ENCODE assay signal across 28 mouse cellular contexts in the genomic region with DNA sequence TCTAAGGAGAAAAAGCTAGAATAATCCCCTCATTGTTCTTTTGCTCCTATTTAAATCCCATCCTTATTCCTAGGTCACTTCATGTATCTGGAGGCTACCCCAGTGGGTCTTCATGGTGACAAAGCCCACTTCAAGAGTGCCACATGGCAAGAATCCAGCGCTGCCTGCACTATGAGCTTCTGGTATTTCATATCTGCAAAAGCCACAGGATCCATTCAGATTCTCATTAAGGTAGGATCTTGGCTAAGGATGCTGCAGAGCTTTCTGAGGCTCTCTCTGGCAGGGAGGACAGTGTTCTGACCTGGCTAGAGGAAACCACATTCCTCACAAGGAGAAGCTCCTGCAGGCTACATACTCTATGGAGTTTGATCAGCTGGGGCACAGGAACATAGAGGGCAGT.
DNase-seq lines count a peak whose midpoint lies in the region; ATAC-seq and TF ChIP-seq lines count a peak whose summit lies in the region.
"Had no signal": no experiment of that assay in that cellular context is flagged by ENCODE, and none has a peak within 500 bp of the region (broad histone marks: within the 10 kb centered on the region; RNA-seq: fewer than 3 reads in every experiment).

No protein-coding gene starts in this region.

- H3K36me3 ChIP-seq in forebrain, embryonic 14.5 days (ENCODE audit: control insufficient read depth, insufficient read depth, low read length), result no peaks in the 10 kb centered on the region
- no peaks in the 10 kb centered on the region for H3K36me3 ChIP-seq in forebrain, embryonic 15.5 days
- H3K36me3 ChIP-seq in midbrain, embryonic 14.5 days (ENCODE audit: control insufficient read depth, insufficient read depth, low read length), result no peaks in the 10 kb centered on the region
- H3K36me3 ChIP-seq in midbrain, embryonic 13.5 days, result no peaks in the 10 kb centered on the region
- no peaks in the 10 kb centered on the region for H3K36me3 ChIP-seq in midbrain, postnatal 0 days (ENCODE audit: insufficient read depth, low read length)
- H3K36me3 ChIP-seq: hindbrain, embryonic 15.5 days; kidney, embryonic 15.5 days; limb, embryonic 13.5 days; lung, embryonic 15.5 days; midbrain, embryonic 12.5 days; neural tube, embryonic 12.5 days had no signal

- H3K9ac ChIP-seq in forebrain, embryonic 14.5 days (ENCODE audit: low read length), result no peak overlapping the region
- no peak overlapping the region for H3K9ac ChIP-seq in forebrain, embryonic 15.5 days (replicated peaks)
- no peak overlapping the region for H3K9ac ChIP-seq in midbrain, embryonic 14.5 days (replicated peaks; ENCODE audit: low read length)
- no peak overlapping the region for H3K9ac ChIP-seq in midbrain, embryonic 13.5 days (replicated peaks)
- H3K9ac ChIP-seq in midbrain, postnatal 0 days (replicated peaks; ENCODE audit: low read length, poor library complexity, severe bottlenecking), result no peak overlapping the region
- H3K9ac ChIP-seq: hindbrain, embryonic 15.5 days; kidney, embryonic 15.5 days; limb, embryonic 13.5 days; lung, embryonic 15.5 days; midbrain, embryonic 12.5 days; neural tube, embryonic 12.5 days had no signal

- no peaks in the 10 kb centered on the region for H3K27me3 ChIP-seq in forebrain, embryonic 14.5 days (replicated peaks; ENCODE audit: control insufficient read depth, insufficient read depth, low read length)
- no peaks in the 10 kb centered on the region for H3K27me3 ChIP-seq in forebrain, embryonic 15.5 days
- no peaks in the 10 kb centered on the region for H3K27me3 ChIP-seq in midbrain, embryonic 14.5 days (ENCODE audit: control insufficient read depth, insufficient read depth, low read length)
- no peaks in the 10 kb centered on the region for H3K27me3 ChIP-seq in midbrain, embryonic 13.5 days
- no peaks in the 10 kb centered on the region for H3K27me3 ChIP-seq in midbrain, postnatal 0 days (ENCODE audit: insufficient read depth, low read length)
- H3K27me3 ChIP-seq: hindbrain, embryonic 15.5 days; kidney, embryonic 15.5 days; limb, embryonic 13.5 days; lung, embryonic 15.5 days; midbrain, embryonic 12.5 days; neural tube, embryonic 12.5 days had no signal

- 91% methylated on average over 1 of the region's 1 CpGs for WGBS in forebrain, embryonic 14.5 days
- 68% methylated on average over 1 of the region's 1 CpGs for WGBS in forebrain, embryonic 15.5 days
- 66% methylated on average over 1 of the region's 1 CpGs for WGBS in midbrain, embryonic 14.5 days
- WGBS in midbrain, embryonic 13.5 days, result 68% methylated on average over 1 of the region's 1 CpGs
- 83% methylated on average over 1 of the region's 1 CpGs for WGBS in midbrain, postnatal 0 days

- no peak overlapping the region for H3K4me2 ChIP-seq in forebrain, embryonic 14.5 days (ENCODE audit: low read length)
- H3K4me2 ChIP-seq in forebrain, embryonic 15.5 days (replicated peaks), result no peak overlapping the region
- no peak overlapping the region for H3K4me2 ChIP-seq in midbrain, embryonic 14.5 days (ENCODE audit: low read length)
- H3K4me2 ChIP-seq in midbrain, embryonic 13.5 days (replicated peaks), result no peak overlapping the region
- no peak overlapping the region for H3K4me2 ChIP-seq in midbrain, postnatal 0 days (ENCODE audit: low read depth, low read length, poor library complexity, severe bottlenecking)
- H3K4me2 ChIP-seq: heart, embryonic 11.5 days; hindbrain, embryonic 15.5 days; kidney, embryonic 15.5 days; limb, embryonic 13.5 days; liver, embryonic 11.5 days; lung, embryonic 15.5 days; midbrain, embryonic 12.5 days; neural tube, embryonic 12.5 days had no signal

- TF ChIP-seq CTCF in midbrain, postnatal 0 days (IDR thresholded peaks at IDR 0.05), result no peak

- no peak overlapping the region for H3K27ac ChIP-seq in forebrain, embryonic 14.5 days (ENCODE audit: low read depth, low read length)
- H3K27ac ChIP-seq in forebrain, embryonic 15.5 days (replicated peaks), result no peak overlapping the region
- H3K27ac ChIP-seq in midbrain, embryonic 14.5 days (replicated peaks; ENCODE audit: low read depth, low read length), result no peak overlapping the region
- no peak overlapping the region for H3K27ac ChIP-seq in midbrain, embryonic 13.5 days
- no peak overlapping the region for H3K27ac ChIP-seq in midbrain, postnatal 0 days (ENCODE audit: low read depth, low read length)
- H3K27ac ChIP-seq: hindbrain, embryonic 15.5 days; kidney, embryonic 15.5 days; left cerebral cortex, adult 2 months; limb, embryonic 13.5 days; lung, embryonic 15.5 days; midbrain, embryonic 12.5 days; neural tube, embryonic 12.5 days had no signal

- H3K4me1 ChIP-seq in forebrain, embryonic 14.5 days (ENCODE audit: control insufficient read depth, insufficient read depth, low read length), result no peaks in the 10 kb centered on the region
- H3K4me1 ChIP-seq in forebrain, embryonic 15.5 days, result peaks cover 4% of the 10 kb centered on the region; the same call in 1 of the 2 replicates
- no peaks in the 10 kb centered on the region for H3K4me1 ChIP-seq in midbrain, embryonic 14.5 days (ENCODE audit: control insufficient read depth, insufficient read depth, low read length)
- H3K4me1 ChIP-seq in midbrain, embryonic 13.5 days (replicated peaks), result peaks cover 3% of the 10 kb centered on the region; the same call in 1 of the 2 replicates
- no peaks in the 10 kb centered on the region for H3K4me1 ChIP-seq in midbrain, postnatal 0 days (ENCODE audit: insufficient read depth, low read length)
- H3K4me1 ChIP-seq: kidney, embryonic 15.5 days; limb, embryonic 13.5 days; lung, embryonic 15.5 days; neural tube, embryonic 12.5 days had no signal

- H3K9me3 ChIP-seq in forebrain, embryonic 14.5 days (replicated peaks; ENCODE audit: control insufficient read depth, low read length), result no peaks in the 10 kb centered on the region
- no peaks in the 10 kb centered on the region for H3K9me3 ChIP-seq in forebrain, embryonic 15.5 days
- H3K9me3 ChIP-seq in midbrain, embryonic 14.5 days (ENCODE audit: control insufficient read depth, low read length), result no peaks in the 10 kb centered on the region
- no peaks in the 10 kb centered on the region for H3K9me3 ChIP-seq in midbrain, embryonic 13.5 days
- H3K9me3 ChIP-seq in midbrain, postnatal 0 days (ENCODE audit: low read length), result no peaks in the 10 kb centered on the region
- H3K9me3 ChIP-seq: hindbrain, embryonic 15.5 days; kidney, embryonic 15.5 days; limb, embryonic 13.5 days; lung, embryonic 15.5 days; midbrain, embryonic 12.5 days; neural tube, embryonic 12.5 days had no signal

- DNase-seq in forebrain, embryonic 14.5 days (ENCODE audit: low spot score), result peak; percentile 39
- DNase-seq in midbrain, embryonic 14.5 days, result peak; percentile 34
- peak; percentile 14 for DNase-seq in midbrain, postnatal 0 days (ENCODE audit: low spot score)
- no peak for DNase-seq in urinary bladder, postnatal 10 days (ENCODE audit: low spot score)
- DNase-seq: adrenal gland, adult 2 months; adrenal gland, postnatal 36 days; B cell, adult 2 months; cerebellum, adult 9-10 months; gastrocnemius, postnatal 36 days; heart, adult 18-20 months; heart, postnatal 36 days; kidney, adult 18-20 months; kidney, postnatal 25 days; right cerebral cortex, postnatal 14 days; thymus, postnatal 4 days had no signal

- no peak for ATAC-seq in forebrain, embryonic 14.5 days
- no peak for ATAC-seq in forebrain, embryonic 15.5 days (replicated peaks)
- ATAC-seq in midbrain, embryonic 14.5 days (ENCODE audit: low FRiP score, low TSS enrichment), result no peak
- ATAC-seq in midbrain, embryonic 13.5 days, result no peak
- ATAC-seq in midbrain, postnatal 0 days (ENCODE audit: low FRiP score), result no peak; the same call in 1 of the 2 replicates
- ATAC-seq: activated CD4-positive, CD25-positive, alpha-beta regulatory T cell, adult 4 months had no signal

- H3K4me3 ChIP-seq in forebrain, embryonic 14.5 days (ENCODE audit: low read depth, low read length), result no peak overlapping the region
- no peak overlapping the region for H3K4me3 ChIP-seq in forebrain, embryonic 15.5 days
- no peak overlapping the region for H3K4me3 ChIP-seq in midbrain, embryonic 14.5 days (replicated peaks; ENCODE audit: low read depth, low read length)
- no peak overlapping the region for H3K4me3 ChIP-seq in midbrain, embryonic 13.5 days (replicated peaks)
- H3K4me3 ChIP-seq in midbrain, postnatal 0 days (ENCODE audit: low read depth, low read length), result no peak overlapping the region
- H3K4me3 ChIP-seq: hindbrain, embryonic 15.5 days; kidney, embryonic 15.5 days; left cerebral cortex, adult 2 months; limb, embryonic 13.5 days; lung, embryonic 15.5 days; midbrain, embryonic 12.5 days; myocyte; neural tube, embryonic 12.5 days had no signal
